Mouse (Mus musculus): ENCODE results near the gene Eif4a1. TPM values are rescaled to one million over a fixed set of nuclear protein-coding genes. Genes with fewer than 3 reads are reported as not detected.
A peak's percentile ranks its signal among the peaks of the same experiment; 100 is the strongest.

Gene Eif4a1
- polyA plus RNA-seq, 1 experiment from 2014 or later: 561 TPM

- H3K27me3 ChIP-seq: no peaks in the 10 kb centered on the region
- ATAC-seq (ENCODE audit: insufficient number of reproducible peaks, insufficient read depth, low FRiP score, low TSS enrichment): no peak
- WGBS: 32% methylated on average over 7 of the region's 7 CpGs
- H3K4me3 ChIP-seq: no peak within 1 kb of the TSS
- H3K9me3 ChIP-seq: no peaks in the 10 kb centered on the region
- peaks cover 70% of the 10 kb centered on the region for H3K36me3 ChIP-seq
- H3K27ac ChIP-seq: peak within 1 kb of the TSS; percentile 50; the same call in 1 of the 2 replicates
- H3K9ac ChIP-seq: no peak within 1 kb of the TSS
- H3K4me2 ChIP-seq (replicated peaks): no peak within 1 kb of the TSS
- peaks cover 26% of the 10 kb centered on the region for H3K4me1 ChIP-seq
These were observed 6.1 kb downstream of the Eif4a1 start, which contains the start of gene Cd68 for GRCm38 (mm10) chr11:69665961-69666664. Gene Cd68, minus strand, starts transcription at chr11:69666153.

GRCm38 (mm10) chr11:69665457-69665960, 6.7 kb downstream of the Eif4a1 start:
- Histone ChIP-seq H3K27ac (0 out of 2 replicates have a peak overlapping the region, but pooled peaks have one; percentile 50), H3K4me2 (replicated peaks) (no peak overlapping the region), H3K4me1 (peaks cover 28% of the 10 kb centered on the region), H3K9ac (no peak overlapping the region), H3K9me3 (no peaks in the 10 kb centered on the region), H3K27me3 (no peaks in the 10 kb centered on the region), H3K36me3 (peaks cover 67% of the 10 kb centered on the region), H3K4me3 (no peak overlapping the region)
- no peak for ATAC-seq (ENCODE audit: insufficient number of reproducible peaks, insufficient read depth, low FRiP score, low TSS enrichment)
- 78% methylated on average over 9 of the region's 9 CpGs for WGBS

- WGBS: 94% methylated on average over 7 of the region's 7 CpGs
These were observed 7.4 kb downstream of the Eif4a1 start for GRCm38 (mm10) chr11:69664841-69665240.

GRCm38 (mm10) chr11:69663795-69664194, 8.4 kb downstream of the Eif4a1 start:
- Histone ChIP-seq H3K36me3 (peaks cover 61% of the 10 kb centered on the region), H3K27me3 (no peaks in the 10 kb centered on the region), H3K4me3 (no peak overlapping the region), H3K27ac (peak overlapping the region; percentile 96), H3K9me3 (no peaks in the 10 kb centered on the region), H3K4me1 (peaks cover 15% of the 10 kb centered on the region), H3K9ac (no peak overlapping the region), H3K4me2 (replicated peaks) (no peak overlapping the region)
- no peak for ATAC-seq (ENCODE audit: insufficient number of reproducible peaks, insufficient read depth, low FRiP score, low TSS enrichment)
- WGBS: 87% methylated on average over 6 of the region's 6 CpGs

More at GRCm38 (mm10) chr11:69664841-69665240, 7.4 kb downstream of the Eif4a1 start:
- Histone ChIP-seq H3K4me2 (replicated peaks) (no peak overlapping the region), H3K9ac (no peak overlapping the region), H3K9me3 (no peaks in the 10 kb centered on the region), H3K36me3 (peaks cover 63% of the 10 kb centered on the region), H3K27ac (0 out of 2 replicates have a peak overlapping the region, but pooled peaks have one; percentile 96), H3K4me1 (peaks cover 22% of the 10 kb centered on the region), H3K27me3 (no peaks in the 10 kb centered on the region), H3K4me3 (no peak overlapping the region)
- no peak for ATAC-seq (ENCODE audit: insufficient number of reproducible peaks, insufficient read depth, low FRiP score, low TSS enrichment)

- H3K27me3 ChIP-seq: no peaks in the 10 kb centered on the region
- H3K4me2 ChIP-seq (replicated peaks): peak overlapping the region; percentile 55
- WGBS: 70% methylated on average over 13 of the region's 13 CpGs
- H3K36me3 ChIP-seq: peaks cover 61% of the 10 kb centered on the region
- H3K9me3 ChIP-seq: no peaks in the 10 kb centered on the region
- H3K27ac ChIP-seq: peak overlapping the region; percentile 96
- H3K4me3 ChIP-seq: peak overlapping the region; percentile 52
- peaks cover 15% of the 10 kb centered on the region for H3K4me1 ChIP-seq
- H3K9ac ChIP-seq: peak overlapping the region; percentile 72
- 0 out of 2 replicates have a peak, but pooled peaks have one; percentile 16 for ATAC-seq (ENCODE audit: insufficient number of reproducible peaks, insufficient read depth, low FRiP score, low TSS enrichment)
These were observed 9.1 kb downstream of the Eif4a1 start for GRCm38 (mm10) chr11:69662967-69663671.

- peak within 1 kb of the TSS; percentile 72 for H3K9ac ChIP-seq
- WGBS: under 1% methylated on average over 48 of the region's 48 CpGs
- H3K4me1 ChIP-seq: peaks cover 15% of the 10 kb centered on the region
- peak within 1 kb of the TSS; percentile 96 for H3K27ac ChIP-seq
- peak; percentile 94 for ATAC-seq (ENCODE audit: insufficient number of reproducible peaks, insufficient read depth, low FRiP score, low TSS enrichment)
- peak within 1 kb of the TSS; percentile 55 for H3K4me2 ChIP-seq (replicated peaks)
- peaks cover 60% of the 10 kb centered on the region for H3K36me3 ChIP-seq
- H3K9me3 ChIP-seq: no peaks in the 10 kb centered on the region
- peak within 1 kb of the TSS; percentile 52 for H3K4me3 ChIP-seq
- H3K27me3 ChIP-seq: no peaks in the 10 kb centered on the region
These were observed 9.8 kb downstream of the Eif4a1 start, which contains the start of gene Mpdu1 for GRCm38 (mm10) chr11:69662213-69662966. Gene Mpdu1, minus strand, starts transcription at chr11:69662642.

GRCm38 (mm10) chr11:69661221-69661881, 10.9 kb downstream of the Eif4a1 start:
- peak overlapping the region; percentile 72; the same call in 1 of the 2 replicates for H3K9ac ChIP-seq
- H3K36me3 ChIP-seq: peaks cover 62% of the 10 kb centered on the region
- H3K4me2 ChIP-seq (replicated peaks): peak overlapping the region; percentile 55
- peak overlapping the region; percentile 52 for H3K4me3 ChIP-seq
- peaks cover 23% of the 10 kb centered on the region for H3K4me1 ChIP-seq
- H3K9me3 ChIP-seq: no peaks in the 10 kb centered on the region
- peak overlapping the region; percentile 96 for H3K27ac ChIP-seq
- H3K27me3 ChIP-seq: no peaks in the 10 kb centered on the region
- no peak for ATAC-seq (ENCODE audit: insufficient number of reproducible peaks, insufficient read depth, low FRiP score, low TSS enrichment)
- WGBS: 81% methylated on average over 3 of the region's 3 CpGs

GRCm38 (mm10) chr11:69657462-69657881, 14.8 kb downstream of the Eif4a1 start:
- H3K36me3 ChIP-seq: peaks cover 57% of the 10 kb centered on the region
- WGBS: 83% methylated on average over 15 of the region's 15 CpGs
- H3K27me3 ChIP-seq: no peaks in the 10 kb centered on the region
- ATAC-seq (ENCODE audit: insufficient number of reproducible peaks, insufficient read depth, low FRiP score, low TSS enrichment): no peak
- H3K9me3 ChIP-seq: no peaks in the 10 kb centered on the region
- no peak overlapping the region for H3K4me2 ChIP-seq (replicated peaks)
- H3K4me3 ChIP-seq: no peak overlapping the region
- 0 out of 2 replicates have a peak overlapping the region, but pooled peaks have one; percentile 0 for H3K9ac ChIP-seq
- H3K4me1 ChIP-seq: peaks cover 39% of the 10 kb centered on the region
- H3K27ac ChIP-seq: peak overlapping the region; percentile 41; the same call in 1 of the 2 replicates

GRCm38 (mm10) chr11:69656617-69657461, 15.4 kb downstream of the Eif4a1 start:
- 0 out of 2 replicates have a peak overlapping the region, but pooled peaks have one; percentile 7 for H3K4me3 ChIP-seq
- H3K27me3 ChIP-seq: no peaks in the 10 kb centered on the region

GRCm38 (mm10) chr11:69656065-69656455, 16.2 kb downstream of the Eif4a1 start:
- H3K27ac ChIP-seq: no peak overlapping the region
- H3K36me3 ChIP-seq: peaks cover 70% of the 10 kb centered on the region

More at GRCm38 (mm10) chr11:69656617-69657461, 15.4 kb downstream of the Eif4a1 start:
- ATAC-seq (ENCODE audit: insufficient number of reproducible peaks, insufficient read depth, low FRiP score, low TSS enrichment): no peak
- no peak overlapping the region for H3K4me2 ChIP-seq (replicated peaks)
- H3K9me3 ChIP-seq: no peaks in the 10 kb centered on the region
- H3K36me3 ChIP-seq: peaks cover 63% of the 10 kb centered on the region
- H3K27ac ChIP-seq: peak overlapping the region; percentile 73
- WGBS: 76% methylated on average over 10 of the region's 10 CpGs
- no peak overlapping the region for H3K9ac ChIP-seq
- H3K4me1 ChIP-seq: peaks cover 39% of the 10 kb centered on the region

More at GRCm38 (mm10) chr11:69656065-69656455, 16.2 kb downstream of the Eif4a1 start:
- Histone ChIP-seq H3K4me1 (peaks cover 32% of the 10 kb centered on the region), H3K4me3 (no peak overlapping the region), H3K27me3 (no peaks in the 10 kb centered on the region), H3K9ac (no peak overlapping the region), H3K4me2 (replicated peaks) (0 out of 2 replicates have a peak overlapping the region, but pooled peaks have one; percentile 8), H3K9me3 (no peaks in the 10 kb centered on the region)
- ATAC-seq (ENCODE audit: insufficient number of reproducible peaks, insufficient read depth, low FRiP score, low TSS enrichment): no peak
- 63% methylated on average over 5 of the region's 5 CpGs for WGBS
